Mouse (Mus musculus) left cerebral cortex, adult 8-10 months (tissue): Measurements from ENCODE around the gene Gm7697. TPM values are rescaled to one million over a fixed set of nuclear protein-coding genes. Genes with fewer than 3 reads are reported as not detected.
A peak's percentile ranks its signal among the peaks of the same experiment; 100 is the strongest.
"Not testable (repeated sequence)": the region's sequence is repeated elsewhere in the genome, so short reads cannot be mapped to it uniquely, and the experiment has no call there.

Experiments
- DNase-seq, 2 experiments: peaks; one replicate each; pipeline ENCODE4 v3.0.0; 2022; ENCODE audit warnings: low spot score in 2 of 2
- total RNA-seq, 4 experiments: library from RNA; stranded (reverse); gene quantifications; 2 replicates each; pipeline ENCODE4 v1.2.4; 2022

Gene Gm7697
- total RNA-seq, result not detected

- DNase-seq, result not testable (repeated sequence)
These were observed at the start of gene Gm7697 for GRCm38 (mm10) chr8:69522876-69523275. Gm7697 (minus strand) TSS chr8:69522976.

GRCm38 (mm10) chr8:69551249-69551648 lies 28.5 kb upstream of the Gm7697 start:
- not testable (repeated sequence) for DNase-seq

DNA sequence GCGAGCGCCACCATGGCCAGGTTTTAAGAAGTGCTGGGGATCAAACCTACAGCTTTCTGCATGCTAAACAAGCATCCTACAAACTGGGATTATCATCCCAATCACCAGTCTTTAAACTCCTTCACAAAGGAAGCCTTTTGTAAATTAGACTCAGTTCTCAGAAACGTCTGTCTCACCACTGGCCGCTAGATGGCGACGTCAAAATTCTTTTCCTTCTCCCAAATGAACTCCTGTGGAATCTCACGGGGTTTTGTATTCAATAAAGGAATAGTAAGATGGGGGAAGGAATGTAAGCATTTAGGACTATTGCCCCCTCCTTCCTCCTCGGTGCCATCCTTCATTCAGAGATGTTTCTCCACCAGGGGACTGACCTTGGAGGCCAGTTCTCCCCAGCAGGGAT lies 26.8 kb upstream of the Gm7697 start:
- peak in 1 of 2 experiments; percentile 45 for DNase-seq

- DNase-seq, result not testable (repeated sequence)
These were observed 25.3 kb upstream of the Gm7697 start for GRCm38 (mm10) chr8:69548114-69548513.

GRCm38 (mm10) chr8:69547208-69547607 lies 24.4 kb upstream of the Gm7697 start:
- DNase-seq, result not testable (repeated sequence)

- DNase-seq, result not testable (repeated sequence)
These were observed 22.2 kb upstream of the Gm7697 start for GRCm38 (mm10) chr8:69545020-69545419.

GRCm38 (mm10) chr8:69544511-69544910 lies 21.7 kb upstream of the Gm7697 start:
- DNase-seq, result not testable (repeated sequence)

- DNase-seq, result not testable (repeated sequence)
These were observed 21.2 kb upstream of the Gm7697 start for GRCm38 (mm10) chr8:69543984-69544383.

- DNase-seq, result not testable (repeated sequence)
These were observed 18.0 kb upstream of the Gm7697 start for GRCm38 (mm10) chr8:69540764-69541163.

- not testable (repeated sequence) for DNase-seq
These were observed 17.6 kb upstream of the Gm7697 start for GRCm38 (mm10) chr8:69540331-69540730.

- not testable (repeated sequence) for DNase-seq
These were observed 47.8 kb downstream of the Gm7697 start for GRCm38 (mm10) chr8:69474946-69475345.

DNA sequence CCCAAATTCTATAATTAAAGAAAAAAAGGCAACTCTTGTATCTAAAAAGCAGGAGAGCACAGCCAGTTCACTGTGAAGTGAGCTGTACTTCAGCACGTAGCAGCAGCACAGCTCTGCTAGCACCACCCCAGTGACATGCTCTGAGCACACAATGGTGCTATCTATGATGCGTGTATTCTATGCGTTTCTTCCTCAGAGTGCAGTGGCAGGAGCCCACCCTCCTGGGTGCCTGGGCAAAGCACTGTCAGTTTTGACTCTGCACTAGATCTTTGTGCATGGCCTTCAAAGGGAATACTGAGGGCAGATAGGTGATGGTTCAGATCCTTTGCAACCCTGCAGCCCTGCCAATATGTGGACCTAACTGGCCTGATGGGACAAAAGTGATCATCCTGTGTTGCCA lies 69.3 kb downstream of the Gm7697 start, which contains the start of gene Gm9495:
TSS of gene Gm9495 (minus strand) at position 101 of the 400 bp plus-strand sequence.
- DNase-seq, result not testable (repeated sequence)

Other genes starting within 250 kb of the Gm7697 start
- under 1 TPM in 2 of 4 experiments, not detected in 2; 0.19 to 0.32 TPM for gene Gm9495, start 69.4 kb downstream of the Gm7697 start, total RNA-seq
- gene Zfp868, start 102.6 kb upstream of the Gm7697 start, total RNA-seq, result 10 to 100 TPM; 15.1 to 21.7 (median 18.7) TPM
- 1 to 10 TPM; 3.6 to 4.6 (median 4.3) TPM for gene Zfp964, start 131.5 kb upstream of the Gm7697 start, total RNA-seq
- gene Zfp869, start 187.7 kb upstream of the Gm7697 start, total RNA-seq, result 10 to 100 TPM; 22.9 to 25.9 (median 23.9) TPM
- 1 to 10 TPM; 3.3 to 4.3 (median 3.6) TPM for gene Zfp963, start 227.0 kb upstream of the Gm7697 start, total RNA-seq